Mouse (Mus musculus): ENCODE measurements around the gene Abhd8. TPM values are rescaled to one million over a fixed set of nuclear protein-coding genes. Genes with fewer than 3 reads are reported as not detected.

The Abhd8 gene
- total and polyA plus RNA-seq, 3 experiments = 6.0 to 33.2 (median 8.5) TPM

DNA sequence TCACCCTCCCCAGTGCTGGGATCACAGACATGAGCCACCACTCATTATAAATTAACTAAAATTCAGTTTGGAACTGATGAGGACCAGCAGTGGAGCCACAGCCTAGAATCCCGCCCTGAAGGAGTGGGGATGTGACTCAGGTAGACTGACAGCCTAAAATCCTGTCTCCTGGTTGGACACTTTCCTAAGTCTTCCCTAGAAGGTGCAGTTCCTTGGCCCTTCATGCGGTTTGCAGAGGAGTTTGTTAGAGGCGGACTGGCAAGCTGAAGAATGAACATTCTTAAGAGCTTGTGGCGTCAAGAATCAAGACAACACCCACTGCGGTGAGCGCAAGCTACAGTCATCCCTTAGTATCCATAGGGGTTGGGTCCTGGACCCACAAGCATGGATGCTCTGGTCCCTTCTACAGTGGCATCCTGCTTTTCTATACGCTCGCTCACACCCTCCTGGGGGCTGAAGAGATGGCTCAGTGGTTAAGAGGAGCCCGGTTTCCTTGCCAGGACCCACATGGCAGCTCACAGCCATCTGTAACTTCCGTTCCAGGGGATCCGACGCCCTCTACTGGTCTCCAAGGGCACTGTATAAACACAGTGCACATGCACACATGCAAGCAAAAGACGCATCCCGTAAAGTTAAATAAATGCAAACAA lies 13.9 kb upstream of the Abhd8 start:
- peak overlapping the region; percentile 30 for H3K9ac ChIP-seq (ENCODE audit: insufficient read depth, low read depth)
- no peaks in the 10 kb centered on the region for H3K79me2 ChIP-seq (replicated peaks; ENCODE audit: control insufficient read depth, extremely low read depth, insufficient read depth, poor library complexity, severe bottlenecking)
- no peaks in the 10 kb centered on the region for H3K9me3 ChIP-seq (replicated peaks; ENCODE audit: low read length)
- H3K27ac ChIP-seq (ENCODE audit: insufficient read depth, low read depth) = no peak overlapping the region
- H3K4me3 ChIP-seq (replicated peaks in 1 of 3; ENCODE audit: low read depth in 2 of 3, low read length in 2 of 3, poor library complexity in 1 of 3) = peak overlapping the region in 2 of 3 experiments; percentile 22 to 68
- H3K4me2 ChIP-seq (ENCODE audit: insufficient read depth, low read depth, poor library complexity, severe bottlenecking) = peak overlapping the region; percentile 64
- peaks cover 32 to 51% of the 10 kb centered on the region in 2 experiments for H3K36me3 ChIP-seq (replicated peaks in 1 of 2; ENCODE audit: control insufficient read depth in 1 of 2, insufficient read depth in 1 of 2, low read length in 1 of 2)
- H3K27me3 ChIP-seq (replicated peaks) = no peaks in the 10 kb centered on the region
- in situ Hi-C loops (cut with MboI; ENCODE audit: low pct_ligation_motif_present, low pct_unique_long_range_greater_than_20kb, low sequenced_read_pairs) = no loop called here
- TF ChIP-seq RAD21 (IDR thresholded peaks at IDR 0.05; ENCODE audit: low read depth, low read length) (peak; percentile 9), MXI1 (IDR thresholded peaks at IDR 0.05; ENCODE audit: low read depth, low read length) (peak; percentile 66), CHD2 (IDR thresholded peaks at IDR 0.05; ENCODE audit: low read length) (no peak), MYC (IDR thresholded peaks at IDR 0.05; ENCODE audit: low read depth, low read length) (peak; percentile 74), ELF1 (IDR thresholded peaks at IDR 0.05; ENCODE audit: low read depth, low read length) (0 out of 2 replicates have a peak, but pooled peaks have one; percentile 25), MAX (IDR thresholded peaks at IDR 0.05; ENCODE audit: low read length) (peak; percentile 61), SMC3 (IDR thresholded peaks at IDR 0.05; ENCODE audit: low read depth, low read length) (peak; percentile 18; the same call in 1 of the 2 replicates), USF1 (IDR thresholded peaks at IDR 0.05; ENCODE audit: low read depth, low read length) (no peak), CTCF (conservative IDR thresholded peaks at IDR 0.05 in 1 of 2, IDR thresholded peaks at IDR 0.05 in 1 of 2; ENCODE audit: low read depth in 2 of 2, low read length in 2 of 2) (peak; percentile 45 to 67; a peak in 3 of 4 replicates)
- dilution Hi-C loops (cut with MboI; ENCODE audit: extremely low pct_ligation_motif_present, extremely low pct_unique_long_range_greater_than_20kb, low sequenced_read_pairs) = no loop called here
- peak; percentile 46 for DNase-seq (ENCODE audit: extremely low read depth)
- peaks cover 8% of the 10 kb centered on the region in 2 experiments for H3K4me1 ChIP-seq (ENCODE audit: control insufficient read depth in 1 of 2, insufficient read depth in 2 of 2)

DNA sequence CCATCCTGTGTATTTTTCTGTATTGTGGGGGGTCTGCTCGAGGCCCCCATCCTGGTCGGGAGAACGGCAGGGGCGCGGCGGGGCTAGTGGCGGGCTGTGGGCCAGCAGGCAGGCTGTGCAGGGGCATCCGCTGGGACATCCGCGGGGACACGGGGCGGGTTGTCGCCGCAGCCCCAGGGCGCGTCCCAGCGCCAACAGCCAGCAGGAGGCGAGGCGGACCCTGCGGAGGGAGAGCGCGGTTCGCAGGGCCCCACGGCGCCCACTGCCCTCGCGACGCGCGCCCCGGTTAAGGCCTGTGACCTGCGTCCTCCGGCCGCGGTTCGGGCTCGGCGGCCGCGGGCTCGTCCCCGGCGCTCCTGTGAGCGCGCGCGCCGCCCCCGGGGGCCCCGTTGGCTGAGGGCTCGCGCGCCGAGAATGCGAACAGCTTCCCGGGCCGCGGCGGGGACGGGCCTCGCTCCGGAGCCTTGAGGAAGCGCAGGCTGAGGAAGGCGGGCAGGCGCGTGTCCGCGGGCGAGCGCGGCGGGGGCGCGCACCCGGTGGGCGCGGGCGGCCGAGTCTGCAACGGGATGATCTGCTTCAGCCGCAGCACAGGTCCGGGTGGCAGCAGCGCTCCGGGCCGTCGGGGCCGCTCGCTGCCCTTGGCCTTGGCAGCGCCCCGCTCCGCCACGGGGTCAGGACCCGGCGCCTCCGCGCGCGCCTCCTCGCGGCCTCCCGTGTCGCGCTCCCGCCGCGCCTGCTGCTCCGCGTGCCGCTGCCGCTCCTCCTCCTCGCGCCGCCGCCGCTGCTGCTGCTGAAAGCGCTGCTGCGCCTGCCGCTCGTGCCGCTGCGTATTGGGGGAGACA lies 12.9 kb upstream of the Abhd8 start:
- Histone ChIP-seq H3K9ac (ENCODE audit: insufficient read depth, low read depth) (peak overlapping the region; percentile 30), H3K36me3 (replicated peaks in 1 of 2; ENCODE audit: control insufficient read depth in 1 of 2, insufficient read depth in 1 of 2, low read length in 1 of 2) (peaks cover 42 to 58% of the 10 kb centered on the region in 2 experiments), H3K4me3 (replicated peaks in 1 of 3; ENCODE audit: low read depth in 2 of 3, low read length in 2 of 3, poor library complexity in 1 of 3) (peak overlapping the region in 2 of 3 experiments; percentile 57 to 68), H3K4me2 (ENCODE audit: insufficient read depth, low read depth, poor library complexity, severe bottlenecking) (peak overlapping the region; percentile 64), H3K27me3 (replicated peaks) (no peaks in the 10 kb centered on the region), H3K79me2 (replicated peaks; ENCODE audit: control insufficient read depth, extremely low read depth, insufficient read depth, poor library complexity, severe bottlenecking) (0 out of 2 replicates have a peak, but pooled peaks cover 6% of the 10 kb centered on the region), H3K9me3 (replicated peaks; ENCODE audit: low read length) (no peaks in the 10 kb centered on the region), H3K4me1 (ENCODE audit: control insufficient read depth in 1 of 2, insufficient read depth in 2 of 2) (peaks cover 8% of the 10 kb centered on the region in 2 experiments), H3K27ac (ENCODE audit: insufficient read depth, low read depth) (peak overlapping the region; percentile 79)
- TF ChIP-seq HCFC1 (IDR thresholded peaks at IDR 0.05; ENCODE audit: low read depth, low read length) (no peak), KAT2A (IDR thresholded peaks at IDR 0.05; ENCODE audit: insufficient replicate concordance, low read length) (no peak), CHD2 (IDR thresholded peaks at IDR 0.05; ENCODE audit: low read length) (no peak), MAFK (IDR thresholded peaks at IDR 0.05; ENCODE audit: insufficient replicate concordance, low read length) (no peak), ZMIZ1 (IDR thresholded peaks at IDR 0.05; ENCODE audit: low read depth, low read length) (peak; percentile 65), MXI1 (IDR thresholded peaks at IDR 0.05; ENCODE audit: low read depth, low read length) (0 out of 2 replicates have a peak, but pooled peaks have one; percentile 52), NRF1 (IDR thresholded peaks at IDR 0.05; ENCODE audit: low read depth, low read length) (peak; percentile 23; the same call in 1 of the 2 replicates), UBTF (IDR thresholded peaks at IDR 0.05; ENCODE audit: low read depth, low read length) (peak; percentile 85; the same call in 1 of the 2 replicates), CTCF (conservative IDR thresholded peaks at IDR 0.05 in 1 of 2, IDR thresholded peaks at IDR 0.05 in 1 of 2; ENCODE audit: low read depth in 2 of 2, low read length in 2 of 2) (peak in 1 of 2 experiments; percentile 10; a peak in 2 of 4 replicates), BHLHE40 (IDR thresholded peaks at IDR 0.05; ENCODE audit: low read depth, low read length) (peak; percentile 85), POLR2A (IDR thresholded peaks at IDR 0.05; ENCODE audit: low read depth, low read length) (no peak; the same call in 1 of the 2 replicates), TCF12 (IDR thresholded peaks at IDR 0.05; ENCODE audit: low read depth, low read length) (0 out of 2 replicates have a peak, but pooled peaks have one; percentile 13), POLR2AphosphoS2 (IDR thresholded peaks at IDR 0.05; ENCODE audit: low read depth, low read length) (peak; percentile 87), ELF1 (IDR thresholded peaks at IDR 0.05; ENCODE audit: low read depth, low read length) (0 out of 2 replicates have a peak, but pooled peaks have one; percentile 45), ZC3H11A (IDR thresholded peaks at IDR 0.05; ENCODE audit: low read depth, low read length) (no peak)
- dilution Hi-C loops (cut with MboI; ENCODE audit: extremely low pct_ligation_motif_present, extremely low pct_unique_long_range_greater_than_20kb, low sequenced_read_pairs) (no loop called here), in situ Hi-C loops (cut with MboI; ENCODE audit: low pct_ligation_motif_present, low pct_unique_long_range_greater_than_20kb, low sequenced_read_pairs) (no loop called here)
- no peak for DNase-seq (ENCODE audit: extremely low read depth)

Measured in CH12.LX (cell line).